Mouse (Mus musculus) midbrain, embryonic 14.5 days (tissue): ENCODE results near the gene Sergef. TPM values are rescaled to one million over a fixed set of nuclear protein-coding genes. Genes with fewer than 3 reads are reported as not detected.
A peak's percentile ranks its signal among the peaks of the same experiment; 100 is the strongest.

Source experiments
- ATAC-seq: fragments of 200-750 bp; cut with Nextera tagmentation; 2 replicates; pipeline ENCODE4 v1.8.0; 2017; ENCODE audit warnings: moderate number of reproducible peaks, moderate library complexity; ENCODE audit not compliant: low FRiP score, low TSS enrichment
- DNase-seq: peaks from one replicate; pipeline ENCODE4 v3.0.0-alpha.2; 2015
- H3K27ac ChIP-seq: fragments of 300-500 bp; sonication (generic); replicated peaks from 2 replicates; pipeline ENCODE4 v1.5.1; 2014; ENCODE audit warnings: mild to moderate bottlenecking, low read depth, low read length, moderate library complexity
- H3K27me3 ChIP-seq: fragments of 300-500 bp; sonication (generic); 2 replicates; pipeline ENCODE4 v1.6.1; 2014; ENCODE audit warnings: low read length, control low read depth, mixed read lengths; ENCODE audit not compliant: control insufficient read depth, insufficient read depth
- H3K36me3 ChIP-seq: fragments of 300-500 bp; sonication (generic); 2 replicates; pipeline ENCODE4 v1.6.1; 2014; ENCODE audit warnings: low read length, control low read depth; ENCODE audit not compliant: control insufficient read depth, insufficient read depth
- H3K4me1 ChIP-seq: fragments of 300-500 bp; sonication (generic); 2 replicates; pipeline ENCODE4 v1.6.1; 2014; ENCODE audit warnings: mild to moderate bottlenecking, antibody characterized with exemption, low read length, control low read depth; ENCODE audit not compliant: control insufficient read depth, insufficient read depth
- H3K4me2 ChIP-seq: fragments of 300-500 bp; sonication (generic); 2 replicates; pipeline ENCODE4 v1.6.1; 2014; ENCODE audit warnings: mild to moderate bottlenecking, low read length, moderate library complexity
- H3K4me3 ChIP-seq: fragments of 300-500 bp; sonication (generic); replicated peaks from 2 replicates; pipeline ENCODE4 v1.5.1; 2014; ENCODE audit warnings: low read depth, low read length
- H3K9ac ChIP-seq: fragments of 300-500 bp; sonication (generic); replicated peaks from 2 replicates; pipeline ENCODE4 v1.6.1; 2014; ENCODE audit warnings: mild to moderate bottlenecking, low read length, moderate library complexity
- H3K9me3 ChIP-seq: fragments of 300-500 bp; sonication (generic); 2 replicates; pipeline ENCODE4 v1.6.1; 2016; ENCODE audit warnings: low read length, control low read depth, mixed read lengths; ENCODE audit not compliant: control insufficient read depth
- WGBS: fragments of 180-500 bp; shearing (Covaris S2); extraction: QIAGEN DNeasy Blood & Tissue Kit; methylation state at CpG from one replicate; pipeline ENCODE4 v1.1.7; 2014; 5-methylcytosine and 5-hydroxymethylcytosine counted together
- polyA plus RNA-seq: library from polyadenylated mRNA; unstranded; fragments of >200 nt; fragmentation: Nextera tagmentation; extraction: Ambion mirVana; gene quantifications from 2 replicates; pipeline ENCODE4 v1.2.1, GENCODE M21; 2014

The Sergef gene
- polyA plus RNA-seq, 1 experiment from 2014 or later = 31.1 TPM

DNA sequence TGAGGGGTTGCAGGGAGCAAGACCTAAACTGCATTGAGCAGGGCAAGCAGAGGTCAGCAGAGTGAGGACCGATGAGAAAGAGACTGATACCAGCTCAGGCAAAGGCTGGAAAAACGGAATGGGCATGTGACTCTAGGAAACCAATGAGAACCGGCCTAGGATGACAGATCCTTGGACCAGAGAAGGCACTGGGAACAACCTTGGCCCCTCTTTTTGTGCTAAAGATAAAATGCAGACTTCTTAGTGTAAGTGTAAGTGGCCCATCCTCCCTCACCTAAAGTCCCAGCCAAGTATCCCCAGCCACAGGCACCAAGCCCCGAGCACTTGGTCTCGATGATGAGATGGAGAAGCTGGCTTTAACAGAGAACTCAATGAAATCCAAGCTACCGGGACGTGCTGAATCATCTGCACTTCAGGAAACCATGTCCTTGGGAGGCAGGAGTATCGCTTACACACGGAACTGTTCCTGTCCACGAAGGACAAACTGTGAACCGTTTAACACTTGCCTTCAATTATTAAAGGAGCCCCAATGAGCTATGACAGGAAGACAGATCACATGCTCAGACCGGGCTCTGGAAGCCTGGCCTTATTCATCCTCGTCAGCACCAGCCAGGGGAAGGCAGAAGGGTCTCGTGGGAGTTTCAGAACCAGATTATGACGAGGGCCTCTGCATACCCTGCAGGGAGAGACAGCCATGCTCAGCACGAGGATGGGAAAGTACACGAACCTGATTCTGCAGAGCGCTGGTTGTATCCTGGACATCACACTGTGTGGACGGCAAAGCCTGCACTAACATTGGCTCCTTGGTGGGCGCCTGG, 87.5 kb downstream of the Sergef start:
- Histone ChIP-seq H3K9ac (no peak overlapping the region), H3K36me3 (no peaks in the 10 kb centered on the region), H3K4me3 (no peak overlapping the region), H3K27me3 (no peaks in the 10 kb centered on the region), H3K27ac (peak overlapping the region; percentile 28), H3K4me1 (peaks cover 18% of the 10 kb centered on the region; the same call in 1 of the 2 replicates), H3K9me3 (no peaks in the 10 kb centered on the region), H3K4me2 (no peak overlapping the region)
- peak; percentile 46 for DNase-seq
- WGBS = 68% methylated on average over 20 of the region's 20 CpGs
- ATAC-seq = no peak

DNA sequence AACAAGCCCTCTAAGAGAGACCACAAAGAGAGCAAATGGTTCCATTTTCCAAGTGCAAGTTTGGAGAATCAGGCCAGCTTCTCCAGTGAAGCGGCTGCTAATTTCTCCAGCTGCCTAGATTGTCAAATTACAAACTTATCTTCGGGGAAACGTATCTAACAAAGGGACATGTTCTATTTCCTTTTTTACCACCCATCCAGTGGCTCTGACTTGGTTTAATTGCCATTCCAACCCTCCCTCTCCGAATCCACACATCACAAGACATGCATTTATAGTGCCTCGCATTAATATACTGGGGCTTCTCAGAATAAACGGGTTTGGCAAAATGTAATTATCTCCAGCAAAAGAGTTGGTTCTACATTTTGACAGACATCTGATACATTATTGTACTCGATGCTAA, 88.4 kb downstream of the Sergef start:
- DNase-seq (peak; percentile 29), ATAC-seq (no peak)
- H3K4me3 ChIP-seq = no peak overlapping the region
- H3K4me2 ChIP-seq = no peak overlapping the region
- H3K27ac ChIP-seq = peak overlapping the region; percentile 28; the same call in 1 of the 2 replicates
- H3K36me3 ChIP-seq = no peaks in the 10 kb centered on the region
- 77% methylated on average over 7 of the region's 7 CpGs for WGBS
- peaks cover 18% of the 10 kb centered on the region; the same call in 1 of the 2 replicates for H3K4me1 ChIP-seq
- H3K27me3 ChIP-seq = no peaks in the 10 kb centered on the region
- H3K9me3 ChIP-seq = no peaks in the 10 kb centered on the region
- no peak overlapping the region for H3K9ac ChIP-seq

DNA sequence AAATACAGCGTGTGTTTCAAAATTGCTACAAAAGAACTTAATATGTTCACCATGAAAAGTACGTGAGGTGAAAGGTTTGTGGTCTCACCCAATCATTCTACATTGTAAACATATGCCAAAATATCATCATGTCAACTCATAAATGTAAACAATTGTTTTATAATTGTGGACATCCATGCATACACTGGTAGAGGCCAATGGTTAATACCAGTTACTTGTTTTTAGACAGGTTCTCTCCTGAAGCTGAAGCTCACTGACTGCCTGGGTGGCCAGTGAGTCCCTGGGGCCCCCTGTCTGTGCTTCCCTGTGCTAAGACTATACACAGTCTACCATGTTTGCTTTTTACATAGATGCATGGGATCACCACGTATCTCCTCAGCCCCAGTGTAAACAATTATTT, 91.5 kb downstream of the Sergef start:
- 95% methylated on average over 3 of the region's 3 CpGs for WGBS
- peaks cover 8% of the 10 kb centered on the region; the same call in 1 of the 2 replicates for H3K4me1 ChIP-seq
- H3K27ac ChIP-seq = no peak overlapping the region
- no peak overlapping the region for H3K4me3 ChIP-seq
- no peaks in the 10 kb centered on the region for H3K36me3 ChIP-seq
- H3K9me3 ChIP-seq = no peaks in the 10 kb centered on the region
- DNase-seq (no peak), ATAC-seq (no peak)
- no peak overlapping the region for H3K9ac ChIP-seq
- H3K4me2 ChIP-seq = no peak overlapping the region
- no peaks in the 10 kb centered on the region for H3K27me3 ChIP-seq

DNA sequence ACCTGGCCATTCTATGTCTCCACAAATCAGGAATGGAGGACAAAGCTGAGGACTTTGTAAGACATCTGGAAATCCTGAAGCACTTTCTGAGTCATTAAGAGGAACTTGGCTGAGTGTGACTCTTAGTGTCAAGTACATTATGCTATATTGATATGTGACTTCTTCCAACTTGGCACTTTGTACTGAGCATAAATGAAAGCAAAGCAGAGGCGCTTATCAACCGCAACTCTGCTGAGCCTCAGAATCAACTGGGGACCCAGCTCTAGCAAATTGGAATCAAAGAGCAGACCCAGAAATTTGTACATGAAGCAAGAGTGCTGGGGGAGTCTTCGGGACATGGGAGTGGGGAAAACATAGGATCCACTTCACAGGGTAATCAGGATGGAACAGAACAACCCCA, 92.0 kb downstream of the Sergef start:
- Histone ChIP-seq H3K4me3 (no peak overlapping the region), H3K9me3 (no peaks in the 10 kb centered on the region), H3K4me1 (peaks cover 8% of the 10 kb centered on the region; the same call in 1 of the 2 replicates), H3K27me3 (no peaks in the 10 kb centered on the region), H3K36me3 (peaks cover 3% of the 10 kb centered on the region; the same call in 1 of the 2 replicates), H3K27ac (no peak overlapping the region), H3K9ac (no peak overlapping the region), H3K4me2 (no peak overlapping the region)
- DNase-seq = no peak
- no peak for ATAC-seq
- 95% methylated on average over 3 of the region's 3 CpGs for WGBS

DNA sequence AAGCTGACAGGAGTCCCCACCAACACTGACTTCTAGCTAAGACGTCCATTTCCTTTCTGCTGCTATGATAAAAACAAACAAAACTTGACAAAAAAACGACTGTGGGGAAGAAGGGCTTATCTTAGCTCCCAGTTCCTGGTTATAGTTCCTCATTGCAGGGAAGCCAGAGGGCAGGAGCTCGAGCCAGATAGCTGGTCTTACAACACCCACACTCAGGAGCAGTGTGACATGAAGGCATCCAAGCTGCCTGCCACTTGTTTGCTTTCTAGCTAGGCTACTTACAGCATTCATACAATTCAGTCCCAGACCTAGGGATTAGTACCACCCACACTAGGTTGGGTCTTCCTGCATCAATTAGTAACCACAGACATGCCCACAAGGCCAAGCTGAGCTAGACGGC, 93.1 kb downstream of the Sergef start:
- peaks cover 2% of the 10 kb centered on the region; the same call in 1 of the 2 replicates for H3K4me1 ChIP-seq
- DNase-seq (no peak), ATAC-seq (no peak)
- no peak overlapping the region for H3K4me3 ChIP-seq
- no peaks in the 10 kb centered on the region for H3K27me3 ChIP-seq
- H3K4me2 ChIP-seq = no peak overlapping the region
- peaks cover 8% of the 10 kb centered on the region; the same call in 1 of the 2 replicates for H3K36me3 ChIP-seq
- no peaks in the 10 kb centered on the region for H3K9me3 ChIP-seq
- H3K9ac ChIP-seq = no peak overlapping the region
- no peak overlapping the region for H3K27ac ChIP-seq
- WGBS = 73% methylated on average over 4 of the region's 4 CpGs

DNA sequence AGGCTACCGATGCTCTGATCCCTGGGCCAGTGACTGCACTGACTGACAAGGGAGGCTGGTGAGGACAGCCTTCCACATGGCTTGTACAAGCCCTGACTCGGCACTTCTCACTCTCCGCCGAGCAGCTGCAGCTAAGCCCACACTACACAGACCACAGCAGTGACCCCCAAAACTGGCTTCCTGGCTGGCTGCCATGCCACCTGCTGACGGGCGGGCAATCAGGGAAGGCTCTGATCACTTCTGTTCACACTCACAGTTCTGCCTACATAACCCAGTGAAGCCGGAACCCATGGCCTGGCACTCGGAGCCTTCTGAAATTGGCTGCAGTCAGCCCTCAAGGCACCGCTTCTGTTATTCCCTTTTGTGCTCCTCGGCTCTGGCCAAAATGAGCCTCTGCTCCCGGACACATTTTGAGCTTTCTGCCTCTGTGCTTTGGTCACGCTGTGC, 95.4 kb downstream of the Sergef start:
- no peak overlapping the region for H3K9ac ChIP-seq
- ATAC-seq (no peak; the same call in 1 of the 2 replicates), DNase-seq (peak; percentile 47)
- H3K27me3 ChIP-seq = no peaks in the 10 kb centered on the region
- no peaks in the 10 kb centered on the region for H3K4me1 ChIP-seq
- no peak overlapping the region for H3K4me2 ChIP-seq
- no peaks in the 10 kb centered on the region for H3K9me3 ChIP-seq
- 0 out of 2 replicates have a peak overlapping the region, but pooled peaks have one; percentile 37 for H3K27ac ChIP-seq
- peaks cover 8% of the 10 kb centered on the region; the same call in 1 of the 2 replicates for H3K36me3 ChIP-seq
- 69% methylated on average over 12 of the region's 12 CpGs for WGBS
- H3K4me3 ChIP-seq = no peak overlapping the region

DNA sequence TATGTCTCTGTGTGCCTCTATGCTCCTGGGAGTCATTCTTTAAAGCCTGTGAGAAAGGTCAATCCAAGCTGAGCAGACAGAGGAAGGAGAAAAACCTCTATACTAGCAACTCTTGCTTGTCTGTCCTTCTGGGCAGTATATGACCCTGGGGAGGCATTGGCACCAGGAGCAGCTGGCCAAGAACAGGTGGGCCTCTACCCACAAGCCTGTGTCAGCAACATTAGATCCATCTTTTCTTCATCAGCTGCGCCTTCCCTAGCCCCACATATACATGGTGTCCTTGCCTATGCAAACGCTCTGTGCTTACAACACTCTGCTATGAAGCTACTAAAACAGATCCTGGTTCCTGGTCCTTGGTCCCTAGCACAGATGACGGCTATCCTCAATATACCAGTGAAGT, 97.5 kb downstream of the Sergef start:
- ATAC-seq (no peak), DNase-seq (no peak)
- Histone ChIP-seq H3K27me3 (no peaks in the 10 kb centered on the region), H3K36me3 (peaks cover 8% of the 10 kb centered on the region; the same call in 1 of the 2 replicates), H3K9ac (no peak overlapping the region), H3K27ac (no peak overlapping the region), H3K4me3 (no peak overlapping the region), H3K9me3 (no peaks in the 10 kb centered on the region), H3K4me1 (no peaks in the 10 kb centered on the region), H3K4me2 (no peak overlapping the region)
- 94% methylated on average over 3 of the region's 3 CpGs for WGBS

DNA sequence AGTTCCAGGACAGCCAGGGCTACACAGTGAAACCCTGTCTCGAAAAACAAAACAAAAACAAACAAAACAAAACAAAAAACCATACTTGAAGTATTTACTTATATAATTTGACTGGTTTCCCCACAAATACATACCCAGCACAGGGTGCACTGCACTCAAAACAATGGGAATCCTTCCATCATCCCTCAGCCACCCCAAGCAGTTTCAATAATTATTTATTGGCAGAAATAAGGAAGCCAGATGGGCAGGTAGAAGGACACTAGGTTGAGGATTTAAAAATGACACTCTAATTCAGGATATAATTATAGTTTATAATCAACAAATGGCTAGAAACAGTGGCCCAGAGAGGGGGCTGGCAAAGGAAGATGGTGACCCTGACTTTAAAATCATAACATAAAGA, 99.0 kb downstream of the Sergef start:
- peaks cover 8% of the 10 kb centered on the region; the same call in 1 of the 2 replicates for H3K36me3 ChIP-seq
- H3K27ac ChIP-seq = no peak overlapping the region
- 67% methylated on average over 1 of the region's 1 CpGs for WGBS
- H3K4me3 ChIP-seq = no peak overlapping the region
- H3K9ac ChIP-seq = no peak overlapping the region
- H3K4me2 ChIP-seq = no peak overlapping the region
- DNase-seq (no peak), ATAC-seq (no peak)
- peaks cover 7% of the 10 kb centered on the region for H3K4me1 ChIP-seq
- H3K27me3 ChIP-seq = no peaks in the 10 kb centered on the region
- no peaks in the 10 kb centered on the region for H3K9me3 ChIP-seq
